In genomic region chr4:129983046-129983445, GRCm38 (mm10) we compare ENCODE assay signal across 14 mouse cellular contexts. TPM values are rescaled to one million over a fixed set of nuclear protein-coding genes. Genes with fewer than 3 reads are reported as not detected.
A peak's percentile ranks its signal among the peaks of the same experiment; 100 is the strongest.
DNase-seq lines count a peak whose midpoint lies in the region; ATAC-seq and TF ChIP-seq lines count a peak whose summit lies in the region.
"Had no signal": no experiment of that assay in that cellular context is flagged by ENCODE, and none has a peak within 500 bp of the region (broad histone marks: within the 10 kb centered on the region; RNA-seq: fewer than 3 reads in every experiment).

No protein-coding gene starts in this region.

- H3K27ac ChIP-seq in kidney, embryonic 15.5 days, result no peak overlapping the region
- no peak overlapping the region for H3K27ac ChIP-seq in kidney, embryonic 14.5 days (ENCODE audit: low read depth, low read length)
- H3K27ac ChIP-seq in hindbrain, postnatal 0 days, result peak overlapping the region; percentile 36; the same call in 1 of the 2 replicates
- H3K27ac ChIP-seq: heart, embryonic 13.5 days; lung, embryonic 15.5 days had no signal

- H3K4me3 ChIP-seq in kidney, embryonic 15.5 days (replicated peaks), result no peak overlapping the region
- no peak overlapping the region for H3K4me3 ChIP-seq in kidney, embryonic 14.5 days (ENCODE audit: low read length)
- no peak overlapping the region for H3K4me3 ChIP-seq in hindbrain, postnatal 0 days (ENCODE audit: low read length)
- H3K4me3 ChIP-seq: lung, embryonic 15.5 days had no signal

- no peak for TF ChIP-seq CTCF in hindbrain, postnatal 0 days (IDR thresholded peaks at IDR 0.05; ENCODE audit: low read depth)

- no peaks in the 10 kb centered on the region for H3K9me3 ChIP-seq in kidney, embryonic 15.5 days (replicated peaks)
- no peaks in the 10 kb centered on the region for H3K9me3 ChIP-seq in kidney, embryonic 14.5 days (ENCODE audit: control insufficient read depth, low read length)
- no peaks in the 10 kb centered on the region for H3K9me3 ChIP-seq in hindbrain, postnatal 0 days (ENCODE audit: low read length)
- H3K9me3 ChIP-seq: heart, embryonic 13.5 days; lung, embryonic 15.5 days had no signal

- H3K36me3 ChIP-seq in kidney, embryonic 15.5 days, result no peaks in the 10 kb centered on the region
- no peaks in the 10 kb centered on the region for H3K36me3 ChIP-seq in kidney, embryonic 14.5 days (ENCODE audit: control insufficient read depth, insufficient read depth, low read length)
- no peaks in the 10 kb centered on the region for H3K36me3 ChIP-seq in hindbrain, postnatal 0 days (ENCODE audit: insufficient read depth, low read length)
- H3K36me3 ChIP-seq: heart, embryonic 13.5 days; lung, embryonic 15.5 days had no signal

- ATAC-seq in kidney, embryonic 15.5 days (replicated peaks; ENCODE audit: low FRiP score), result no peak
- ATAC-seq in kidney, embryonic 14.5 days (ENCODE audit: low FRiP score, low TSS enrichment), result no peak
- ATAC-seq in hindbrain, postnatal 0 days, result no peak
- ATAC-seq: CD4-positive, CD25-positive, alpha-beta regulatory T cell, adult 4 months had no signal

- 22% methylated on average over 5 of the region's 5 CpGs for WGBS in kidney, embryonic 15.5 days
- WGBS in kidney, embryonic 14.5 days, result 13% methylated on average over 5 of the region's 5 CpGs
- WGBS in hindbrain, postnatal 0 days, result 25% methylated on average over 5 of the region's 5 CpGs

- H3K4me1 ChIP-seq in kidney, embryonic 15.5 days, result peaks cover 77% of the 10 kb centered on the region
- H3K4me1 ChIP-seq in kidney, embryonic 14.5 days (ENCODE audit: control insufficient read depth, insufficient read depth, low read length), result peaks cover 51% of the 10 kb centered on the region
- peaks cover 39% of the 10 kb centered on the region for H3K4me1 ChIP-seq in hindbrain, postnatal 0 days (ENCODE audit: insufficient read depth, low read length)

- DNase-seq in right cerebral cortex, postnatal 4 days, result peak; percentile 32
- no peak for DNase-seq in right cerebral cortex, postnatal 36 days (ENCODE audit: low spot score in 2 of 2)
- no peak for DNase-seq in hindbrain, postnatal 0 days (ENCODE audit: low spot score)
- DNase-seq in B cell, adult 2 months, result no peak
- no peak for DNase-seq in T-cell, adult 2 months (ENCODE audit: low spot score)

- peaks cover 85% of the 10 kb centered on the region for H3K27me3 ChIP-seq in kidney, embryonic 15.5 days
- H3K27me3 ChIP-seq in kidney, embryonic 14.5 days (ENCODE audit: control insufficient read depth, insufficient read depth, low read length), result peaks cover 45% of the 10 kb centered on the region
- H3K27me3 ChIP-seq in hindbrain, postnatal 0 days (ENCODE audit: insufficient read depth, low read length), result no peaks in the 10 kb centered on the region

- 0 out of 2 replicates have a peak overlapping the region, but pooled peaks have one; percentile 99 for H3K4me2 ChIP-seq in kidney, embryonic 15.5 days
- no peak overlapping the region for H3K4me2 ChIP-seq in kidney, embryonic 14.5 days (replicated peaks; ENCODE audit: low read depth, low read length)
- H3K4me2 ChIP-seq in hindbrain, postnatal 0 days (ENCODE audit: low read depth, low read length), result no peak overlapping the region; the same call in 1 of the 2 replicates
- H3K4me2 ChIP-seq: liver, embryonic 11.5 days had no signal

- H3K9ac ChIP-seq in kidney, embryonic 15.5 days, result no peak overlapping the region
- no peak overlapping the region for H3K9ac ChIP-seq in kidney, embryonic 14.5 days (ENCODE audit: low read depth, low read length)
- no peak overlapping the region; the same call in 1 of the 2 replicates for H3K9ac ChIP-seq in hindbrain, postnatal 0 days (replicated peaks; ENCODE audit: low read length)
- H3K9ac ChIP-seq: lung, embryonic 15.5 days had no signal

RNA-seq across cellular contexts. Expression of gene Adgrb2, which starts 1.6 kb away (rescaled TPM):
- polyA plus RNA-seq in kidney, embryonic 15.5 days (2015; fragmentation: Nextera tagmentation; extraction: Ambion mirVana), result 1.8 and 2.3 TPM in 2 replicates
- 2.6 and 3.3 TPM in 2 replicates for polyA plus RNA-seq in kidney, embryonic 14.5 days (2014; fragmentation: Nextera tagmentation; extraction: Ambion mirVana)
- 306 and 313 TPM in 2 replicates for total RNA-seq in hindbrain, postnatal 0 days (2014; rRNA removed)
- polyA plus RNA-seq in hindbrain, postnatal 0 days (2015; fragmentation: Nextera tagmentation; extraction: Ambion mirVana), result 14.3 and 15.9 TPM in 2 replicates

RNA-seq across cellular contexts. Expression of gene Spocd1, which starts 54.0 kb away (rescaled TPM):
- not detected in 2 replicates for polyA plus RNA-seq in kidney, embryonic 15.5 days (2015; fragmentation: Nextera tagmentation; extraction: Ambion mirVana)
- polyA plus RNA-seq in kidney, embryonic 14.5 days (2014; fragmentation: Nextera tagmentation; extraction: Ambion mirVana), result not detected in 2 replicates
- 0.37 TPM in 1 of 2 replicates, not detected in the other for total RNA-seq in hindbrain, postnatal 0 days (2014; rRNA removed)
- 0.08 TPM in 2 replicates for polyA plus RNA-seq in hindbrain, postnatal 0 days (2015; fragmentation: Nextera tagmentation; extraction: Ambion mirVana)
- total RNA-seq: MEL had no signal
- polyA plus RNA-seq: CD4-positive, CD25-positive, alpha-beta regulatory T cell, adult 4 months; gonadal fat pad, adult 2 months; urinary bladder, adult 2 months had no signal
